Mouse (Mus musculus) small intestine, adult 2 months (tissue): ENCODE data around the gene Acot4.

Experiments
- CTCF ChIP-seq: fragments of 200-500 bp; IDR thresholded peaks from 2 replicates; pipeline ENCODE4 v1.5.1; 2012; ENCODE audit warnings: low read depth, mild to moderate bottlenecking, control low read depth, inconsistent platforms, low read length, moderate library complexity, mixed read lengths; ENCODE audit not compliant: insufficient replicate concordance, insufficient read length; ENCODE audit errors: extremely low read depth
- POLR2A ChIP-seq: fragments of 200-500 bp; IDR thresholded peaks from 2 replicates; pipeline ENCODE4 v1.6.1; 2012; ENCODE audit warnings: low read depth, mild to moderate bottlenecking, control low read depth, inconsistent platforms, low read length, moderate library complexity

GRCm38 (mm10) chr12:84010201-84010600, 28.0 kb upstream of the Acot4 start:
- TF ChIP-seq POLR2A (no peak), CTCF (no peak)
